Mouse (Mus musculus): ENCODE results near the gene Scamp4. TPM values are rescaled to one million over a fixed set of nuclear protein-coding genes. Genes with fewer than 3 reads are reported as not detected.

Scamp4 gene
- polyA plus RNA-seq, 1 experiment from 2014 or later = 84.8 TPM

DNA sequence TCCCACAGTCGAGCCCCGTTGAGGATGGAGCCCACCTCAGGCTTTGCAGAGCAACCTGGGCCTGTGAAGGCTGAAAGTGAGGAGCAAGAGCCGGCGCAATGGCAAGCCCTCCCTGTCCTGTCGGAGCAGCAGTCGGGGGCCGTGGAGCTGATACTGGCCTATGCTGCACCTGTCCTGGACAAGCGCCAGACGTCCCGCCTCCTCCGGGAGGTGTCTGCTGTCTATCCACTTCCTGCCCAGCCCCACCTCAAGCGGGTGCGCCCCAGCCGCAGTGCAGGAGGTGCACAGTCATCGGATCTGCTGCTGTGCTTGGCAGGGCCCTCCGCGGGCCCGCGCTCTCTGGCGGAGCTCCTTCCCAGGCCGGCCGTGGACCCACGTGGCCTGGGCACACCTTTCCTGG is 3.6 kb downstream of the Scamp4 start:
- WGBS = 94% methylated on average over 23 of the region's 23 CpGs
- Histone ChIP-seq H3K9me3 (no peaks in the 10 kb centered on the region), H3K27ac (replicated peaks) (no peak overlapping the region), H3K4me3 (no peak overlapping the region), H3K27me3 (replicated peaks; ENCODE audit: low read depth, poor library complexity, severe bottlenecking) (no peaks in the 10 kb centered on the region), H3K36me3 (replicated peaks) (peaks cover 64% of the 10 kb centered on the region), H3K4me1 (peaks cover 24% of the 10 kb centered on the region)
- no peak for DNase-seq (ENCODE audit: low spot score)

DNA sequence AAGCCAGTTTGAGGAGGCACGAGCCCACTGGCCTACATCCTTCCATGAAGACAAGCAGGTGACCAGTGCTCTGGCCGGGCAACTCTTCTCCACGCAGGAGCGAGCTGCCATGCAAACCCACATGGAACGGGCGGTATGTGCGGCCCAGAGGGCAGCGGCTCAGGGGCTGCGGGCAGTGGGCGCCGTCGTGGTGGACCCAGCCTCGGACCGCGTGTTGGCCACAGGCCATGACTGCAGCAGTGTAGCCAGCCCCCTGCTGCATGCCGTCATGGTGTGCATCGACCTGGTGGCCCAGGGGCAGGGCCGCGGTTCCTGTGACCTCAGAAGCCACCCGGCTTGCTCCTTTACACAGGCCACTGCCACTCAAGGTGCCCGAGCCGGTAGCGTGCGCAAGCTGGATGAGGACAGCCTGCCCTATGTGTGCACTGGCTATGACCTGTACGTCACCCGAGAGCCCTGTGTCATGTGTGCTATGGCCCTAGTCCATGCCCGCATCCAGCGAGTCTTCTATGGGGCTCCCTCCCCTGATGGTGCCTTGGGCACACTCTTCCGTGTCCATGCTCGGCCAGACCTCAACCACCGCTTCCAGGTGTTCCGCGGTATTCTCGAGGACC is 4.2 kb downstream of the Scamp4 start:
- H3K4me3 ChIP-seq = no peak overlapping the region
- 97% methylated on average over 34 of the region's 34 CpGs for WGBS

GRCm38 (mm10) chr10:80608435-80608834 is 5.8 kb downstream of the Scamp4 start:
- no peak overlapping the region for H3K4me3 ChIP-seq

More for the DNA sequence above, 4.2 kb downstream of the Scamp4 start:
- no peaks in the 10 kb centered on the region for H3K27me3 ChIP-seq (replicated peaks; ENCODE audit: low read depth, poor library complexity, severe bottlenecking)
- H3K9me3 ChIP-seq = no peaks in the 10 kb centered on the region
- no peak for DNase-seq (ENCODE audit: low spot score)
- H3K27ac ChIP-seq (replicated peaks) = no peak overlapping the region
- H3K36me3 ChIP-seq (replicated peaks) = peaks cover 69% of the 10 kb centered on the region
- H3K4me1 ChIP-seq = peaks cover 24% of the 10 kb centered on the region

GRCm38 (mm10) chr10:80609269-80609924 is 6.7 kb downstream of the Scamp4 start:
- no peak overlapping the region for H3K4me3 ChIP-seq
- no peak for DNase-seq (ENCODE audit: low spot score)
- 90% methylated on average over 10 of the region's 10 CpGs for WGBS
- peaks cover 5% of the 10 kb centered on the region for H3K4me1 ChIP-seq
- no peaks in the 10 kb centered on the region for H3K27me3 ChIP-seq (replicated peaks; ENCODE audit: low read depth, poor library complexity, severe bottlenecking)
- peaks cover 94% of the 10 kb centered on the region for H3K36me3 ChIP-seq (replicated peaks)
- H3K9me3 ChIP-seq = no peaks in the 10 kb centered on the region
- no peak overlapping the region for H3K27ac ChIP-seq (replicated peaks)

More at GRCm38 (mm10) chr10:80608435-80608834, 5.8 kb downstream of the Scamp4 start:
- no peak for DNase-seq (ENCODE audit: low spot score)
- 84% methylated on average over 3 of the region's 3 CpGs for WGBS
- peaks cover 15% of the 10 kb centered on the region for H3K4me1 ChIP-seq
- no peak overlapping the region for H3K27ac ChIP-seq (replicated peaks)
- no peaks in the 10 kb centered on the region for H3K9me3 ChIP-seq
- H3K36me3 ChIP-seq (replicated peaks) = peaks cover 85% of the 10 kb centered on the region
- no peaks in the 10 kb centered on the region for H3K27me3 ChIP-seq (replicated peaks; ENCODE audit: low read depth, poor library complexity, severe bottlenecking)

- DNase-seq (ENCODE audit: low spot score) = no peak
- Histone ChIP-seq H3K4me1 (no peaks in the 10 kb centered on the region), H3K4me3 (no peak overlapping the region), H3K27me3 (replicated peaks; ENCODE audit: low read depth, poor library complexity, severe bottlenecking) (no peaks in the 10 kb centered on the region), H3K36me3 (replicated peaks) (peaks cover 95% of the 10 kb centered on the region), H3K9me3 (no peaks in the 10 kb centered on the region), H3K27ac (replicated peaks) (no peak overlapping the region)
- 92% methylated on average over 9 of the region's 9 CpGs for WGBS
Measured at GRCm38 (mm10) chr10:80610116-80610785, 7.6 kb downstream of the Scamp4 start.

DNA sequence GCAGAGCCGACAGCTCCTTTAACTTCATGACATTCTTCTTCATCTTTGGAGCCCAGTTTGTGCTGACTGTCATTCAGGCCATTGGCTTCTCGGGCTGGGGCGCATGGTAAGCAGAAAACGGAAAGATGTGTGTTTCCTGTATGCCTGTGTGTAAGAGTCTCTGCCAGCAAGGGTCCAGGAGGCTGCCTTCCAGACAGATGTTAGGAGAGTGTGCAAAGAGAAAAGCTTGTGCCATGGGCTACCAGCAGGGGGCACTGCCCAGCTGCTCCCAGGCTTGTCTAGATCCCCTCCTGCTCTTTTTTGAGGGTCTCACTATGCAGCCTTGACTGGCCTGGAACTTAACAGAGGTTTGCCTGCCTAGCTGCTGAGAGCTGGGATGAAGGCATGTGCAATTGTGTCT is 8.4 kb downstream of the Scamp4 start:
- Histone ChIP-seq H3K36me3 (replicated peaks) (peaks cover 99% of the 10 kb centered on the region), H3K27ac (replicated peaks) (no peak overlapping the region), H3K27me3 (replicated peaks; ENCODE audit: low read depth, poor library complexity, severe bottlenecking) (no peaks in the 10 kb centered on the region), H3K4me1 (no peaks in the 10 kb centered on the region), H3K9me3 (no peaks in the 10 kb centered on the region), H3K4me3 (no peak overlapping the region)
- WGBS = 76% methylated on average over 4 of the region's 4 CpGs
- DNase-seq (ENCODE audit: low spot score) = peak; percentile 66

GRCm38 (mm10) chr10:80611905-80612304 is 9.2 kb downstream of the Scamp4 start:
- Histone ChIP-seq H3K27me3 (replicated peaks; ENCODE audit: low read depth, poor library complexity, severe bottlenecking) (no peaks in the 10 kb centered on the region), H3K9me3 (no peaks in the 10 kb centered on the region), H3K4me1 (no peaks in the 10 kb centered on the region), H3K36me3 (replicated peaks) (peaks cover 92% of the 10 kb centered on the region), H3K4me3 (no peak overlapping the region), H3K27ac (replicated peaks) (no peak overlapping the region)
- WGBS = 90% methylated on average over 3 of the region's 3 CpGs
- no peak for DNase-seq (ENCODE audit: low spot score)

GRCm38 (mm10) chr10:80613821-80614220 is 11.1 kb downstream of the Scamp4 start:
- Histone ChIP-seq H3K4me1 (no peaks in the 10 kb centered on the region), H3K9me3 (no peaks in the 10 kb centered on the region), H3K36me3 (replicated peaks) (peaks cover 73% of the 10 kb centered on the region), H3K4me3 (no peak overlapping the region), H3K27me3 (replicated peaks; ENCODE audit: low read depth, poor library complexity, severe bottlenecking) (no peaks in the 10 kb centered on the region), H3K27ac (replicated peaks) (no peak overlapping the region)
- no peak for DNase-seq (ENCODE audit: low spot score)
- WGBS = 80% methylated on average over 3 of the region's 3 CpGs

DNA sequence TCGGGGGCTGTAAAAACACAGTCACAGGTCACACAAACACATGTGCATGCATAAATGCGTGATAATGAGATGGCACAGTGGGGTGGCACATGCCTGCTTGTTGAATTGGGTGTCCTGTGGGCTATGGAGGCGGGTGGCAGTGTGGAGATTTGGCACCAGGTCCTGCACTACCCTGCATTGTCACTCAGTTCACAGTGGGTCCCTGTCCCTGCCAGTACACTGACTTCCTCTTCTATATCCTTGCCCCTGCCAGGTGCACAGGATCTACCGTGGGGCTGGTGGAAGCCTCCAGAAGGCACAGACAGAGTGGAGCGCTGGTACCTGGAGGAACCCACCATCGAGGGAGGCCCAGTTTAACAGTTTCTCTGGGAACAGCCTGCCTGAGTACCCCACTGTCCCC is 11.7 kb downstream of the Scamp4 start:
- Histone ChIP-seq H3K9me3 (no peaks in the 10 kb centered on the region), H3K4me1 (no peaks in the 10 kb centered on the region), H3K27ac (replicated peaks) (no peak overlapping the region), H3K27me3 (replicated peaks; ENCODE audit: low read depth, poor library complexity, severe bottlenecking) (no peaks in the 10 kb centered on the region), H3K4me3 (peak overlapping the region; percentile 11; the same call in 1 of the 2 replicates), H3K36me3 (replicated peaks) (peaks cover 68% of the 10 kb centered on the region)
- 86% methylated on average over 6 of the region's 6 CpGs for WGBS
- DNase-seq (ENCODE audit: low spot score) = no peak

- Histone ChIP-seq H3K4me1 (peaks cover 18% of the 10 kb centered on the region), H3K4me3 (no peak overlapping the region), H3K9me3 (no peaks in the 10 kb centered on the region), H3K36me3 (replicated peaks) (peaks cover 30% of the 10 kb centered on the region), H3K27ac (replicated peaks) (no peak overlapping the region), H3K27me3 (replicated peaks; ENCODE audit: low read depth, poor library complexity, severe bottlenecking) (no peaks in the 10 kb centered on the region)
- WGBS = 77% methylated on average over 9 of the region's 9 CpGs
- no peak for DNase-seq (ENCODE audit: low spot score)
Measured at GRCm38 (mm10) chr10:80618181-80618580, 15.5 kb downstream of the Scamp4 start.

DNA sequence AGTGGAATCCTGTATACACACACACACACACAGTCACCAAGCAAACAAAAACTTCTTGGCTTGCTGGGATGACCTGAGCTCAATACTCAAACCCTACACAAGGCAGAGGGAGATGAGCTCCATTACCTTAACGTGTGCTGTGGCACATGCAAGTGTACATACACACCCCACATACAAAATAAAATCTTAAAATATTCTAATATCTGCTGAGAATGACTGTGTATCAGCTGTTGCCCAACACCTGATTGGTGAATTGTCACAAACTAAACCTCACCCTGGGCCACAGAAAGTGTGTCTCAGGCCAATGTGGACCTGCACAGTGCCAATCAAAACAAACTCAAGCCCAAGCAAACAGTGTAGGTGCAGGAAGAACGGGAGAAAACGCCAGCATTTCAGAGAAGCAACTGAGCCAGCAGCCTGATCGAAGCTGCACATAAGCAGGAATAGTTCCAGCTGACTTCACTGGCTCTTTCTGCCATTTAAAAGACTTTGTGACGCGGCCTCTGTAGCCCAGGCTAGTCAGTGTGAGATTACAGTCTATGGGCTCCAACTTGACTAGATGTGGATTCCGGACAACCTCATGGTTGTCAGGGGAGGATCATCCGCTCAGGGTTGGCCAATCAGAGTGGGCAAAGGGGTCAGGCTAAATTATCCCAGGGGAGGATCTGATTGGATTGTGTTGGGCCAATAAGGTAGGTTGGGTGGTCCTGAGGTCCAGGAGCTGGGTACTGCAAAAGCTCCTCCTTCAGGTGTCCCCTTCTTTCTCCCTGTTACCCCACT is 17.0 kb downstream of the Scamp4 start:
- 32% methylated on average over 8 of the region's 8 CpGs for WGBS
- peak overlapping the region; percentile 14; the same call in 1 of the 2 replicates for H3K4me3 ChIP-seq
- no peaks in the 10 kb centered on the region for H3K27me3 ChIP-seq (replicated peaks; ENCODE audit: low read depth, poor library complexity, severe bottlenecking)
- H3K27ac ChIP-seq (replicated peaks) = peak overlapping the region; percentile 40; the same call in 1 of the 2 replicates
- no peaks in the 10 kb centered on the region for H3K9me3 ChIP-seq
- H3K36me3 ChIP-seq (replicated peaks) = peaks cover 15% of the 10 kb centered on the region
- H3K4me1 ChIP-seq = peaks cover 33% of the 10 kb centered on the region
- no peak for DNase-seq (ENCODE audit: low spot score)

DNA sequence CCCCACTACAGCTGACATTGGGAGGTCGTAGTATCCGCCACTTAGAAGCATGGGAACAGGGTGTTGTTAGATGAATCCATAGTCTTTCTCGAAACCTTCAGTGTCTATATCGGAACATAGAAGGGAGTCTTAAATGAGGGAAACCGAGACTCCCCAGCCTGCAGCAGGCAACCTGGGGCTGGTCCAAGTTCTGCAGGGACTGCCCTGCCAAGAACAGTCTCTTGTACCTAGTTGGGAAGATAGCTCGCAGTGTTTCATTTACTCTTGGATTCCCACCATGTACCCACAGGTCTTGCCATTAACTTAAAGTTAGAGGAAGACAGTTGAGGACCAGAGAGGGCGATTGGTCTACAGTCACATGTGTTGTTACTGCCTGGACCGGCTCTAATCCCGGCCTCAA is 17.7 kb downstream of the Scamp4 start:
- H3K27ac ChIP-seq (replicated peaks) = peak overlapping the region; percentile 40; the same call in 1 of the 2 replicates
- 84% methylated on average over 9 of the region's 9 CpGs for WGBS
- DNase-seq (ENCODE audit: low spot score) = no peak

More for the DNA sequence above, 17.7 kb downstream of the Scamp4 start:
- H3K4me1 ChIP-seq = peaks cover 40% of the 10 kb centered on the region
- peak overlapping the region; percentile 14; the same call in 1 of the 2 replicates for H3K4me3 ChIP-seq
- peaks cover 15% of the 10 kb centered on the region for H3K36me3 ChIP-seq (replicated peaks)
- no peaks in the 10 kb centered on the region for H3K27me3 ChIP-seq (replicated peaks; ENCODE audit: low read depth, poor library complexity, severe bottlenecking)
- no peaks in the 10 kb centered on the region for H3K9me3 ChIP-seq
